Mouse (Mus musculus) thymus, adult 2 months (tissue): ENCODE measurements around the gene Upf3a.

Experiments used
- CTCF ChIP-seq: fragments of 200-500 bp; IDR thresholded peaks from 2 replicates; pipeline ENCODE4 v1.5.1; 2012; ENCODE audit warnings: mild to moderate bottlenecking, control low read depth, low read length, moderate library complexity, borderline replicate concordance; ENCODE audit not compliant: control insufficient read depth, poor library complexity, insufficient read depth; ENCODE audit errors: extremely low read depth
- POLR2A ChIP-seq: fragments of 200-500 bp; IDR thresholded peaks from 2 replicates; pipeline ENCODE4 v1.6.1; 2012; ENCODE audit warnings: mild to moderate bottlenecking, low read length, control low read depth, moderate library complexity; ENCODE audit not compliant: control insufficient read depth, poor library complexity, insufficient read depth; ENCODE audit errors: extremely low read depth

DNA sequence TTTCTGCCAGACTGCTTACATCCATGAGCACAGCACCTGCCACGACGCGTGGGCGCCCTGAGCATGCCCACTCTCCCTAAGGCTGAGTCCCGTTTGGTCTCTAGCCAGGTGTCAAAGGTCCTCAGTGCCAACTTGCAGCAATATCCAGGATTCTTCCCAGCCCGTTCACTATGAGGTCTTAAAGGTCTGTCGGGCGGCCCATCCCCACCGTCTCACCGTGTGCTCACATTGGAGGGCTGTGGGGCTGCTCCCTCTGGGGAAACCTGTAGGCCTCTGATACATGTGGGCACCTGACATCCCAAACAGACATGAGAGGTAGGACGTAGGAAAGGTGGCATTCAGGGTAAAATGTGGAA lies 8.3 kb downstream of the Upf3a start:
- TF ChIP-seq POLR2A (no peak), CTCF (no peak)
